Mouse (Mus musculus) brain, embryonic 18.5 days (tissue): ENCODE measurements around the gene Heyl.
A peak's percentile ranks its signal among the peaks of the same experiment; 100 is the strongest.

Experiments
- DNase-seq: peaks from one replicate; pipeline ENCODE4 v3.0.0-alpha.2; 2012; ENCODE audit warnings: low read depth, low spot score

The Heyl gene

GRCm38 (mm10) chr4:123233492-123234084 lies at the start of gene Heyl:
Heyl (plus strand) TSS chr4:123233556.
- DNase-seq, result no peak

DNA sequence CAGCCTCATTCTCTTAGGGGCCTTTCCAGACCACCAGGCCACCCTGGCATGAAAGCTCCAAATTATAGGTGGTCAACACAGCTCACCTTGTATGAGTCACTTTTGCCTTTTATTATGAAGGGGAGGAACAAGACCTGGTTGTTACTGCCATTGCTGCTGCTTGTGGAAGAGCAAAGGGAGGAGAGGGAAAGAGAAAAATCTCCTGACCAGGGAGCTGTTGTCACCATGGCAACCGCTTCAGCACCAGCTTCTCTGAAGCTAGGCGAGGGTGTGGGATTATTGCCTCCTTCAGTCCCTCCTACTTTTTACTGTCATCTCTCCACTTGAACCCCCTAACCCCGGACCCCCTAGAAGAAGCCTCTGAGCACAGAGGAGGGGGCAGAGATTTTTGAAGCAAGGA lies 48.5 kb upstream of the Heyl start:
- DNase-seq, result peak; percentile 43

DNA sequence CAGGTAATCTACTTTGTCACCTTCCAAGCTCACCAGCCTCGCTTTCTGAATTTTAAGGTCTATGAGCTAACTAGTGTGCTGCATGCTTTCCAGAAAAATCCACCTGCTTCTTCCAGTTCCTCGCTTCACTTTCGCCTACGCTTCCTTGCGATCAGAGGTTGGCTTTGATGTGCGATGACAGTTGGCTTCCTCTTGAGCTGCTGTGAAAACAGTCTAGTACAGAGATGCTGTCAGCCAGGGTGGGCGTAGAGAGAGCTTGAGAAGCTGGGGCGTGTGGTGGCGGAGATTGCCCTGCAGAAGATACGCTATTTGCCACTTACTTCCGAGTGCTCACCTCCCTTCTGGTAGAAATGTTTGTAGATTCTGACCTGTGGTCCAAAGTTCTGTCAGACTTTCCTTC lies 41.0 kb upstream of the Heyl start:
- no peak for DNase-seq

- no peak for DNase-seq
Observed at GRCm38 (mm10) chr4:123193791-123194190, 39.6 kb upstream of the Heyl start.

DNA sequence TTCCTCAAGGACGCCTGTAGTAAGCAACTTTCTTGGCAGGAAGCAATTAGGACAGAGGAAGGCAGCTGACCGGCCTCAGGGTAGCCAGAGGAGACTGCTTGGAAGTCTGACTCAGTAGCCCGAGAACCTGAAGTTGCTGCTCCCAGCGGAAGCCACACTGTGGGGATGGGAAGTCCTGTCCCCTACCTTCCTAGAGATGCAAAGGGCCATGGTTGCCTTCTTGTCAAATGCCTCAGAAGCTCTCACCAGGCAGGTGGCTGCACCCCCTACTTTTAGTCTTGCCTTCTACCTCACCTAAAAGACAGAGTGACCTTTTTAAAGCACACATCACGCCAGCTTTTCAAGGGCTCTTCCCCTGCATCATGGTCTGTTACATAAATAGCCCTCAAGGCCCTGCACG lies 36.7 kb upstream of the Heyl start:
- DNase-seq, result no peak

- DNase-seq, result no peak
Observed at GRCm38 (mm10) chr4:123200771-123201185, 32.6 kb upstream of the Heyl start.

- no peak for DNase-seq
Observed at GRCm38 (mm10) chr4:123201186-123202093, 31.9 kb upstream of the Heyl start, which contains the start of gene Nt5c1a. Nt5c1a (plus strand) TSS chr4:123201504.

GRCm38 (mm10) chr4:123202094-123202420 lies 31.3 kb upstream of the Heyl start:
- no peak for DNase-seq

DNA sequence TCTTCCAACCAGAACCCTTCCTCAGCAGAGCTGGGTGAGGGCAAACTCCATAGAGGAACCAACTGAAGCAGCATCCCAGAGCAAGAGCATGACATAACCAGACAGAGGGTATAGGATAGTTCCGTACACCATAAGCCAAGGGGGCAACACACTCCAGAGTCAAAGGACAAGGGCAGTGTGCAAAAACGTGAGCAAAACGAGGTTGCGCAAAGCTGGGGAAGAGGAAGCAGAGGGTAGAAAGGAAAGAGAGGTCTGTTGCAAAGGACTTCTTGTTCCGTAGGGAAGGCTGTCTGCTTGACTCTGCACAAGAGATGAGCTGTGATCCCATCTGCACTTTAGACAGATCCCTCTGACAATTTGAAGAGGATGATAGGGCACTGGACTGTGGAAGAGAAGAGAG lies 26.0 kb upstream of the Heyl start:
- DNase-seq, result no peak

GRCm38 (mm10) chr4:123210996-123211395 lies 22.4 kb upstream of the Heyl start:
- no peak for DNase-seq

GRCm38 (mm10) chr4:123211453-123211852 lies 21.9 kb upstream of the Heyl start:
- DNase-seq, result no peak

GRCm38 (mm10) chr4:123212330-123212729 lies 21.0 kb upstream of the Heyl start:
- DNase-seq, result no peak

- DNase-seq, result no peak
Observed at GRCm38 (mm10) chr4:123213975-123214374, 19.4 kb upstream of the Heyl start.

DNA sequence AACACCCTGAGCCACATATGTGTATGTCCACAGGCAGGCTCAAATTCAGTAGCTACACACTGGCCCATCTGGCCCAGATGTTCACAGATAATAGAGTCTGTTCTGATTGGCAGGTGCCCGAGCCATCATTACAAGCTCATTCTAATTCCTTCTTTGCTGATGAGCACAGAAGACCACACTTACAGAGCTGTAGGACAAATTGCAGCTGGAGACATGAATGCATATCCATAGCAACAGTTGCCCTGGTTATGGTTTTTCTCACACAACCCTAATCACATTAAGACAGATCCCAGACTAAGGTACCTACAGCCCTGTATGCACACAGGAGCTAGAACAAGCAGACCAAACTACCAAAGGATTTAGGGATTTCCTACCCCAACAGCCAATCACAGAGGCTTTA lies 18.0 kb upstream of the Heyl start:
- no peak for DNase-seq

- no peak for DNase-seq
Observed at GRCm38 (mm10) chr4:123216782-123217181, 16.6 kb upstream of the Heyl start.

DNA sequence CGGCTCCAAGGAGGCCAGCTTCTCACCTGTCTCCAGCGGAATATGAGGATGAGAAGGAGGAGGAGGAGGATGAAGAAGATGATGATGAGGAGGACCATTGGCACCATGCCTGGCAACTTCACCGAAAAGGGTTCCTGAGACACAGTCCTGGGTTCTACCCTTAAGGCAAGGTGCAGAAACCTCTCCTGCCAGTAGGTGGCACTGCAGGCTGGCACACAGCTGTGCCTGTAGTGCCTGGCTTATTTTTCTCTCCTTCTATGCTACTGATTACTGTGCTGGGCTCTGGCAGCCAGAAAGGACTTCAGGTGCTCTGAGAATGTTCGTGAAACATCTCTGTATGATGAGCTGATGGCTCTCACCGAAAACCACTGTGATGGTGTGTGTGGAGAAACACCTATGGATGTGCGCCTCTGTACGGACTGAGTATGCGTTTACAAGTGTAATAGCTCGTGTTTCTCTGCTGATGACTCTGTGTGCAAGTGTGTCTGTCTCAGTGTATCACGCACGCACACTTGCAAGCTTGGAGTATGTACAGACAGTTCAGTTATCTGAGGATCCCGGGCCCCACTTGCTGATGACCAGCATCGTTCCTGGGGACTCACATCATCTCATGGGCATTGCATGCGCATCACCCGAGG lies 13.5 kb upstream of the Heyl start:
- DNase-seq, result no peak

- no peak for DNase-seq
Observed at GRCm38 (mm10) chr4:123220637-123221036, 12.7 kb upstream of the Heyl start.

DNA sequence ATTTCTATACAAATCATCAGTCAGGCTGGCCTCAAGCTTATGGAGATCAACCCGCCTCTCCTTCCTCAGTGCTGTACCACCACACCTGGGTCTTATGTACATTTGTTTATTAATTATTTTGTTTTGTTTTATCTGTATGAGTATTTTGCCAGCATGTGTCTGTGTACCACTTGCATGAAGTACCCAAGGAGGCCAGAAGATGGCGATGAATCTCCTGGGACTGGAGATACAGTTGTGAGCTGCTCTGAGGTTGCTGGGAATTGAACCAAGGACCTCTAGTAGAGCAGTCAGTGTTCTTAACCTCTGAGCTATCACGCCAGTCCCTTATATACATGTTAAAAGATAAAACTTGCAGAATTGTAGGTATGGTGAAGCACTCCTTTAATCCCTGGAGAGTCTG lies 10.0 kb upstream of the Heyl start:
- DNase-seq, result no peak

GRCm38 (mm10) chr4:123225718-123226403 lies 7.5 kb upstream of the Heyl start:
- no peak for DNase-seq

GRCm38 (mm10) chr4:123227707-123228106 lies 5.6 kb upstream of the Heyl start:
- DNase-seq, result no peak

DNA sequence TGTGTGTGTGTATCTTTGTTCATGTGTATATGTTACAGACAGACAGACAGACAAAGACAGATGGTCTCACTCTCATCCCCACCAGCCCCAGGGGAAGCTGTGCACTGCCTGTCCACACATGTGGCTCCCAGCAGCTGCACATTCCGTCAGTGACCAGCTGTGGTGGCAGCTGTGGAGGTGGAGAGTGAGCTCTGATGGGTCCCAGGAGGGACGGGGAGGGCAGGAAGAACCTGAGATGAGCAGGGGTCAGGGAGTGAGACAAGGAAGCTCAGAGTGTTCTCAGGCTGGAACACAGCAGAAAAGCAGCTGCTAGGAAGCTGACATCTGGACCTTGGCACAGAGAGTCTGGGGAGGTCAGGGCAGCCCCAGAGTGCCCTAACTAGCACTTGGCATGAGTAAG lies 5.1 kb upstream of the Heyl start:
- no peak for DNase-seq

DNA sequence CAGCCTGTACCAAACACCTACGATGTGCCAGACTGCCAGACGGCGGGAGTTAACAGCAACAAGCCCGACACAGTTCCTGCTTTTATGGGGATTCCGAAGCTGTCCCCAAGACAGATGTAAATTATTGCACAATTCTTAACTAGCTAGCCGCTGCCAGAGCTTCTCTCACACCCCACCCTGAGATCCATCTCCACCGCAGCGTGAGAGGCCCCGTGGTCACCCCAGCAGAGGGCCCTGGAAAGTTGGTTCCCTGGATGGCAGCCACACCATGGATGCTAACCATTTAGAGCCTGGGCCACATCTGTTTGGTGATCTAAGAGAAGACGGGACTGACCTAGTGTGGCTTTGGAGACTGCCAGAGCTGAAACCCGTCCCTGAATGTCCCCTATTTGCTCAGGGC lies 4.2 kb upstream of the Heyl start:
- DNase-seq, result no peak
